Mouse (Mus musculus) lung, postnatal 0 days (tissue): ENCODE data around the gene Gucd1. TPM values are rescaled to one million over a fixed set of nuclear protein-coding genes. Genes with fewer than 3 reads are reported as not detected.

Source experiments
- ATAC-seq: fragments of 200-750 bp; cut with Nextera tagmentation; 2 replicates; pipeline ENCODE4 v1.8.0; 2017; ENCODE audit warnings: moderate library complexity
- DNase-seq: peaks from one replicate; pipeline ENCODE4 v3.0.0-alpha.2; 2016; ENCODE audit warnings: low spot score
- H3K27ac ChIP-seq: fragments of 300-500 bp; sonication (generic); 2 replicates; pipeline ENCODE4 v1.5.1; 2014; ENCODE audit warnings: antibody characterized with exemption, mild to moderate bottlenecking, low read length, mixed read lengths
- H3K27me3 ChIP-seq: fragments of 300-500 bp; sonication (generic); replicated peaks from 2 replicates; pipeline ENCODE4 v1.6.1; 2014; ENCODE audit warnings: low read length, mixed read lengths; ENCODE audit not compliant: insufficient read depth
- H3K36me3 ChIP-seq: fragments of 300-500 bp; sonication (generic); 2 replicates; pipeline ENCODE4 v1.6.1; 2014; ENCODE audit warnings: low read length, mixed read lengths; ENCODE audit not compliant: insufficient read depth
- H3K4me1 ChIP-seq: fragments of 300-500 bp; sonication (generic); 2 replicates; pipeline ENCODE4 v1.6.1; 2014; ENCODE audit warnings: antibody characterized with exemption, low read depth, low read length, mixed read lengths; ENCODE audit not compliant: insufficient read depth
- H3K4me2 ChIP-seq: fragments of 300-500 bp; sonication (generic); replicated peaks from 2 replicates; pipeline ENCODE4 v1.6.1; 2014; ENCODE audit warnings: low read depth, mild to moderate bottlenecking, low read length, moderate library complexity, mixed read lengths
- H3K4me3 ChIP-seq: fragments of 300-500 bp; sonication (generic); 2 replicates; pipeline ENCODE4 v1.5.1; 2014; ENCODE audit warnings: low read depth, low read length
- H3K9ac ChIP-seq: fragments of 300-500 bp; sonication (generic); replicated peaks from 2 replicates; pipeline ENCODE4 v1.6.1; 2014; ENCODE audit warnings: low read depth, mild to moderate bottlenecking
- H3K9me3 ChIP-seq: fragments of 300-500 bp; sonication (generic); 2 replicates; pipeline ENCODE4 v1.6.1; 2016; ENCODE audit warnings: low read length, mixed read lengths
- CTCF ChIP-seq: IDR thresholded peaks from 2 replicates; pipeline ENCODE4 v1.5.1; 2016; ENCODE audit warnings: antibody characterized with exemption, mild to moderate bottlenecking
- EP300 ChIP-seq: IDR thresholded peaks from 2 replicates; pipeline ENCODE4 v1.6.1; 2016; ENCODE audit warnings: antibody characterized with exemption, mild to moderate bottlenecking, control low read depth
- WGBS: fragments of 180-500 bp; shearing (Covaris S2); extraction: QIAGEN DNeasy Blood & Tissue Kit; methylation state at CpG from one replicate; pipeline ENCODE4 v1.1.7; 2014; 5-methylcytosine and 5-hydroxymethylcytosine counted together
- polyA plus RNA-seq: library from polyadenylated mRNA; unstranded; fragments of >200 nt; fragmentation: Nextera tagmentation; extraction: Ambion mirVana; gene quantifications from 2 replicates; pipeline ENCODE4 v1.2.1, GENCODE M21; 2015

Gucd1 gene
- polyA plus RNA-seq, 1 experiment from 2014 or later = 20.3 TPM

GRCm38 (mm10) chr10:75314190-75314980 is 203.4 kb downstream of the Gucd1 start:
- no peak for DNase-seq
- 42% methylated on average over 6 of the region's 6 CpGs for WGBS
- TF ChIP-seq CTCF (no peak), EP300 (no peak)

GRCm38 (mm10) chr10:75312361-75312760 is 205.4 kb downstream of the Gucd1 start:
- no peak overlapping the region for H3K27ac ChIP-seq
- TF ChIP-seq CTCF (no peak), EP300 (no peak)
- no peak for DNase-seq
- H3K27me3 ChIP-seq = no peaks in the 10 kb centered on the region
- ATAC-seq = no peak
- WGBS = 77% methylated on average over 7 of the region's 7 CpGs
- no peak overlapping the region for H3K4me3 ChIP-seq
- no peaks in the 10 kb centered on the region for H3K9me3 ChIP-seq
- H3K9ac ChIP-seq = no peak overlapping the region
- H3K4me1 ChIP-seq = 0 out of 2 replicates have a peak, but pooled peaks cover 6% of the 10 kb centered on the region
- H3K4me2 ChIP-seq = no peak overlapping the region
- peaks cover 29% of the 10 kb centered on the region for H3K36me3 ChIP-seq

More at GRCm38 (mm10) chr10:75314190-75314980, 203.4 kb downstream of the Gucd1 start:
- Histone ChIP-seq H3K4me3 (no peak overlapping the region), H3K4me1 (peaks cover 6% of the 10 kb centered on the region; the same call in 1 of the 2 replicates), H3K9me3 (no peaks in the 10 kb centered on the region), H3K27me3 (no peaks in the 10 kb centered on the region), H3K27ac (no peak overlapping the region), H3K4me2 (no peak overlapping the region), H3K9ac (no peak overlapping the region), H3K36me3 (peaks cover 12% of the 10 kb centered on the region; the same call in 1 of the 2 replicates)
- peak; percentile 21 for ATAC-seq

- H3K4me3 ChIP-seq = no peak overlapping the region
- no peaks in the 10 kb centered on the region for H3K4me1 ChIP-seq
- no peak overlapping the region for H3K4me2 ChIP-seq
- H3K9me3 ChIP-seq = no peaks in the 10 kb centered on the region
- no peak overlapping the region for H3K27ac ChIP-seq
- no peak for ATAC-seq
- peaks cover 33% of the 10 kb centered on the region for H3K36me3 ChIP-seq
- no peak overlapping the region for H3K9ac ChIP-seq
- no peaks in the 10 kb centered on the region for H3K27me3 ChIP-seq
- no peak for DNase-seq
- no peak for TF ChIP-seq CTCF
- TF ChIP-seq EP300 = no peak
- 95% methylated on average over 7 of the region's 7 CpGs for WGBS
Observed at GRCm38 (mm10) chr10:75307130-75307529, 210.6 kb downstream of the Gucd1 start.

GRCm38 (mm10) chr10:75304413-75304812 is 213.4 kb downstream of the Gucd1 start:
- Histone ChIP-seq H3K27ac (no peak overlapping the region), H3K9me3 (no peaks in the 10 kb centered on the region), H3K4me2 (no peak overlapping the region), H3K36me3 (peaks cover 29% of the 10 kb centered on the region), H3K4me1 (no peaks in the 10 kb centered on the region), H3K27me3 (no peaks in the 10 kb centered on the region), H3K9ac (no peak overlapping the region), H3K4me3 (no peak overlapping the region)
- TF ChIP-seq CTCF = no peak
- TF ChIP-seq EP300 = no peak
- ATAC-seq (no peak), DNase-seq (no peak)
- WGBS = 74% methylated on average over 6 of the region's 6 CpGs

- H3K4me2 ChIP-seq = no peak overlapping the region
- no peaks in the 10 kb centered on the region for H3K27me3 ChIP-seq
- no peak for DNase-seq
- no peak overlapping the region for H3K9ac ChIP-seq
- H3K4me3 ChIP-seq = no peak overlapping the region
- ATAC-seq = no peak
- no peaks in the 10 kb centered on the region for H3K4me1 ChIP-seq
- H3K27ac ChIP-seq = no peak overlapping the region
- 76% methylated on average over 5 of the region's 5 CpGs for WGBS
- H3K36me3 ChIP-seq = peaks cover 28% of the 10 kb centered on the region
- TF ChIP-seq CTCF (no peak), EP300 (no peak)
- no peaks in the 10 kb centered on the region for H3K9me3 ChIP-seq
Observed at GRCm38 (mm10) chr10:75304049-75304405, 213.7 kb downstream of the Gucd1 start.

- Histone ChIP-seq H3K36me3 (peaks cover 23% of the 10 kb centered on the region), H3K4me2 (no peak overlapping the region), H3K9ac (no peak overlapping the region), H3K9me3 (no peaks in the 10 kb centered on the region), H3K27me3 (no peaks in the 10 kb centered on the region), H3K4me3 (no peak overlapping the region), H3K4me1 (no peaks in the 10 kb centered on the region), H3K27ac (no peak overlapping the region)
- WGBS = 77% methylated on average over 8 of the region's 8 CpGs
- TF ChIP-seq CTCF (no peak), EP300 (no peak)
- DNase-seq (no peak), ATAC-seq (no peak)
Observed at GRCm38 (mm10) chr10:75303324-75304048, 214.3 kb downstream of the Gucd1 start.
